Mouse (Mus musculus): ENCODE results near the gene Defb25. TPM values are rescaled to one million over a fixed set of nuclear protein-coding genes. Genes with fewer than 3 reads are reported as not detected.
"Not testable (repeated sequence)": the region's sequence is repeated elsewhere in the genome, so short reads cannot be mapped to it uniquely, and the experiment has no call there.

The Defb25 gene
- polyA plus RNA-seq (2012; rRNA removed) = not detected in 2 replicates

DNA sequence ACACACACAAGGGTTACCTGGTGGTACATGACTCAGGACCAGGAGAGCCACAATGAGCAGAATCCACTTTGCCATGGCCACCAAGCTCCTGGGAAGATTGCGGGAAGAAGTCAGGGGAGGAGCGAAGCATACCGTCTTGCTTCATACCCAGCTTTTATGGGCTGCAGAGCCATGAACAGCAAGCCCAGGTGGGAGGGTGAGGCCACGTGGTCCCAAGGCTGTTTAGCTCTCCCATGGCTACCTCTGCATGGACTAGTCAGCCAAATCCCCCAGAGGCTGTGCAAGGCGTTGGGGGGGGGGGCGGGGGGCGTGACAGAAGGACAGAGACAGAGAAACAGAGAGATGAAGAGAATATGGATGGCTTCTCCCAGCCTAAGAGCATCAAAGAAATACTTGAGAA, at the start of gene Defb25:
Defb25 (minus strand) TSS at position 101 of the 400 bp plus-strand sequence.
- DNase-seq (ENCODE audit: extremely low spot score in 1 of 2, low spot score in 1 of 2) = no peak

DNA sequence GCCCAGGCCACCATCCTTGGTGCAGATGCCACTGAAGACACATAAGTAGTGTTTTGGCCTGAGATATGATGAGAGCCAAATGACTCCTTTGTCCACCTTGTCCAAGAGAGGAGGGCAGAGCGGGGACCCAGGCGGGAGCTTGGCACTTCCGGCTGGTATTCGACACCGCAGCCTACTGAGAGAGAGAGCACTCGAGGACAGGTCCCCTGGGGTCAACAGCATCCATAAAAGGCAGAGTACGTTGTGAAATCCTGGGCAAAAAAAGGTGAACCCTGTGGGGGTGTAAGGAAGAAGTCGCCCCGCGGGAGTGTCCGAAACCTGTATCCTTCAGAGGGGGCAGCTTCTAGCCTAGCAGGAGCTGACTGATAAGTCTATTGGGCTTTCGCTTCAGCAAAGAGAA, 49.3 kb upstream of the Defb25 start:
- DNase-seq (ENCODE audit: extremely low spot score in 1 of 2, low spot score in 1 of 2) = no peak

DNA sequence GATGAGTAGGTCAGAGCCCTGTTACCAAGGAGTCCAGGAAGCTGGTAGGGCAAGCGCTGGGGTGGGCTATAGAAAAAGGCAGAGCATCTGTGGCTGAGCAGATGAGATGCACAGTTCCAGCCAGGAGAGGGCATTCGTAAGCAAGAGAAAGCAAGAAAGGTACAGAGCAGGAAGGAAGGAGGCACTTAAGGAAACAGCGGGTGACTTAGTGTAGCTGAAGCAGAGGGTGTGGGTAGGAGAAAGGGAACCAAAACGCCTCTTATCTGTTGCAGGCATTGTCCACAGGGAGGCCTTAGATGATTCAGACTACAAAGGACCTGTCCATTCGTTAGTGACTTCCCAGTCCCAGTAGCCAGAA, 48.8 kb upstream of the Defb25 start:
- DNase-seq (ENCODE audit: extremely low spot score in 1 of 2, low spot score in 1 of 2) = peak; percentile 38 to 73

DNA sequence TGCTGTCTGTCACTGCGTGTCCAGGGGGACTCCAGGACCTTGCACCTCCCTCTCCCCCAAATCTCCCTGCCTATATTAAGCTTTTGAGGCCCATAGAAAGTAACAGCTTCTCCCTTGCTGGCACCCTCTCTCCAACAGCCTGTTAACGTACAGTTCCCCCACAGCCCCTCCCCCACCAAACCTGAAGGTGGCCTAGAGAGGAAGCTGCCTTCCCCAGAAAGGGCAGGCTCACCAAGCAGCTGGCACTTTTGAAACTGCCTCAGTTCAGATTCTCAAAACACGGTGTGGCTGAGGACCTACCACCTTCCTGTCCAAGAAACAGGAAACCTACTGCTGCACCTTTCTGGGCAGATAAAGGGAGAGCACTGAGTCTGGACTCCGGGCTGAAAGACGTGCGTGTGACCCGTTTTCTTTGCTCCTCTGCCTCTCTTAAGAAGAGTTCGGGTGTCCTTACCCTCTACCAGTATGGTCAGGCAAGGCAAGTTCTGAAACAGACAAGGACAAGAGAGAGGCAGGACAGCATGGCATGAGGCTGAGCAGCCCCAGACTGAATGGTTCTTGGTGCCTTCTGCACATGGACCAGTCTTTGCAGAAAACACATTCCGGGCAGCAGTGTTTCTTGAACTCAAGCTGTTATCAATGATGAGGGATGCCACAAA, 48.3 kb upstream of the Defb25 start:
- DNase-seq (ENCODE audit: extremely low spot score in 1 of 2, low spot score in 1 of 2) = no peak

DNA sequence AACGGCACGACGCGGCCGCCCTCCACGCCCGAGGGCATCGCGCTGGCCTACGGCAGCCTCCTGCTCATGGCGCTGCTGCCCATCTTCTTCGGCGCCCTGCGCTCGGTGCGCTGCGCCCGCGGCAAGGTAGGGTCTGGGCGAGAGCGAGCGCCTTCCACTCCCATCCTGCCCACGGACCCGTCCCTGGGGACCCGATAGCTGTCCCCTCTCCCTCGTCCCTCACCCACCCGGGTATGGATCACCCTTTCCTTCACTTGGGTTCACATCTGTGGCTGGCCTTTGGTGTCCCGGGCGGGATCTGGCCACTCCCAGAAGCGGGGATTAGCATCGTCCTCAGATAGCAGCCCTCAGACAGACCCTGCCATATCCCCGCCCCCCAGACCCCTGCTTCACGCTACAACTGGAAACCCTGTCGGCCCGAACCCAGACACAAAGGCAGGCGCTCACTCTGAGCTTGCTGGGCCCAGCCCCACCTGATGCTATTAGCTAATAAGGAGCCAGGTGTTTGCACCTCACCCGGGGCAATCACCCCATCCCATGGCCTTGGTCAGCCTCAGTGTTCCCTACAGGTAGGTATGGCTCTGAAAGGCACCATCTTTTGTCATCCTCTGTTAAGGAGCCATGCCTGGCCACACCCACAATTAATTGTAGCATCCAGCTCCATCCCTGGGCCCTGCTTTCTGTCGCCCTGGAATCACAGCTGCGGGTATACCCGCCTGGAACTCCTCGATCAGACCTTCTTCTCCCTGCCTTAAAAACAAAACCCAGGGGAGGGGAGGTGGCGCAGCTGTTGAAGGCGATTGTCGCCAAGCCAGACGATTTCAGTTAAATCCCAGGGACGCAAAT, 47.0 kb upstream of the Defb25 start:
- DNase-seq (ENCODE audit: extremely low spot score in 1 of 2, low spot score in 1 of 2) = no peak

DNA sequence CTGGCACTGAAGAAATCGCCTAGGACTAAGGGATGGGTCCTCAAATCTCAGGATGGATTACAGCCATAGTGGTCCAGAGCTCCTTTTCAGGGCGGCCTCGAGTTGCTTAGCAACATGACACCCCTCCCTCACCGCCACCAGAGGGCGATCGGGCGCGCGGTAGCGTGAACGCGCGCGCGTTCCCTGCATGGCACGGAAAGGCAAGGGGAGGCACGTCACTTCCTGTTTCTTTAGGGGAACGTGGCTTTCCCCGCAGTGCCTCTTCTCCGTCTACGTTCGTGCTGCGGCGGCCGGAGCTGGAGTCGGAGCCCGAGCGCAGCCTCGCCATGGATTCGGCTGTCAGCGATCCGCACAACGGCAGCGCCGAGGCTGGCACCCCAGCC, 46.4 kb upstream of the Defb25 start, which contains the start of gene H13:
H13 (plus strand) TSS at position 206 of the 383 bp plus-strand sequence.
- DNase-seq (ENCODE audit: extremely low spot score in 1 of 2, low spot score in 1 of 2) = peak; percentile 84 to 94

DNA sequence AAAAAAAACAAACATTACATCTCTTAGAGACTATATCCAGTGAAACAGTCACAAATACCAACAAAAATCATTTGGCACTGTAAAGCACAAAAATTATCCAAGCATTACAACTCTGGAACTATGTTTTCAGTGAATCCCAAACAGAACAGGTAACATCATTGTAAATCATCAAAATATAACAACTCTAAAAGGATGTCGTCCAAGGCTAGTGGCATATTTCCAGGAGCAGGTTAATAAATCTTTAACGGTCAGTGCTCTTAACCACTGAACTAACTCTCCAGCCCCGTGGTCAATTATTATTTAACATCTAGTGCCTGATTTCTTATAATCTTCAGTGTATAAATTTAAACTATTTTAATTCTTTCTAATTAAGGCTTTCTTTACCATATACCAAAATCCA, 43.3 kb upstream of the Defb25 start:
- not testable (repeated sequence) for DNase-seq (ENCODE audit: extremely low spot score in 1 of 2, low spot score in 1 of 2)

DNA sequence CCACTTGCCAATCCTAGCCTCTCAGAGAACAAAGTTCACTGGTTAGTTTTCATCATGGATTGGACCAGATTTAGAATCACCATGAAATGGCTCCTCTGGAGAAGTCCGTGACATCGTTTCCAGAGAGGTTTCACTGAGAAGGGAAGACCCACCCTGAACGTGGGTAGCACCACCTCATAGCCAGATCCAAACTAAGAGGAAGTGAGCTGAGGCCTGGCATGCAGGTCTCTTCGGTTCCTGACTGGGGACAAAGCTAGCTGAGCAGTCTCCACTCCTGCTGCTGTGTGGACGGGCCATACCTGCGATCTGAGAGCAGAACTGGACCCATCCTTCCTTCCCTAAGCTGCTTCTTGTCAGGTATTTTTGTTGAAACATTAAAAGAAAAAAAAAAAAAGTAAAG, 38.3 kb upstream of the Defb25 start:
- DNase-seq (ENCODE audit: extremely low spot score in 1 of 2, low spot score in 1 of 2) = no peak

DNA sequence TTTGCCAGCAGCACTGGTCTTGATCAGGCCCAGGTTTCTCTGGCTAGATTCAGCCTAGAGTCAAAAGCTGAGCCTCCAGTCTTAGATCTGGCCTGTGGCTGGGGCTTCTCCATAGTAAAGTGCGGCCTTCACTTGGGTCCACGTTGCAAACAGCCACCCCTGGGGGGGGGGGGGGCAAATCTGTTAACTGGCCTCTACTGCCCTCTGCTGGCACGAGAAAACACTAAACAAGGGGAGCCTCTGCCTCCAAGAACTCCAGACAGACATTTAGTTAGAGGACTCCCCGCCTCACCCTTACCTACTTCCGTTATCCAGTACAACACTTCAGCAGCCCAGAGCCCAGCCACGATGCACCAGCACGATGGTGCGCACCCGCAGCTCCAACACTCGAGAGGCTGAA, 34.5 kb upstream of the Defb25 start:
- DNase-seq (ENCODE audit: extremely low spot score in 1 of 2, low spot score in 1 of 2) = no peak

DNA sequence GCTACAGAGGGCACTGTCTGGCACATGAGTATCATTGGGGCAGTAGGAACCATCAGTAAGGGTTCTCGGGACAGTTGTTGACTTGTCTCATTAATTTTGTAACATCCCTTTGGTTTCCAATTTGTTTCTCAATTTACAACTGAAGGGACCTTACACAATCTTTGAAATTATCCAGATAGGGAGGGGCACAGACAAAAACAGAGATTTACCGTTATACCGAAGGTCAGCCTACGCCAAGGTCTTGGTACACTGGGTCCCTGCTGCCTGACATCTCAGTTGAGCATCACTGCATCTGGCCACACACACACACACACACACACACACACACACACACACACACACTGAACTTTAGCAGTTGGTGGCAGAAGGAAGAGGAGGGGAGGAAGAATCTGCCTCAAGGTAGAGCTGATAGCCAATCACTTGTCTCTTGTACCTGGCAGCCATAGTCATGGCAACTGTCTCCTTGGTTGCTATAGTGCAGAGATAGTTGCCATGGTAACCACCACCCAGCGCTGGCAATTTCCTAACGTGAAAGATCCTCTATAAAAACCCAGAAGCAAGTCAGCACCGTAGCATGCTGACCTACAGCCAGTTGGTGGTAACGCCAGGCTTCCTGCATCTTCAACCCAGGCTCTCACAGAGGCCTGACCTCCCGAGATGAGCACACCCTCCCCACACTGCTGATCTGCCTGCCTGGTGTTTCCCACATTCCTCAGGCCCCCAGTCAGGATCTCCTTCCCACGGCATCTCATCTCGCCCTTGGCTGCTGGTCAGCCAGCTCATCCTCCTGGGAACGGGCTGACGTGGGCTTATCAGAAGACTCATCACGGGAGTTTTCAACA, 31.2 kb upstream of the Defb25 start:
- DNase-seq (ENCODE audit: extremely low spot score in 1 of 2, low spot score in 1 of 2) = peak; percentile 85 to 87

DNA sequence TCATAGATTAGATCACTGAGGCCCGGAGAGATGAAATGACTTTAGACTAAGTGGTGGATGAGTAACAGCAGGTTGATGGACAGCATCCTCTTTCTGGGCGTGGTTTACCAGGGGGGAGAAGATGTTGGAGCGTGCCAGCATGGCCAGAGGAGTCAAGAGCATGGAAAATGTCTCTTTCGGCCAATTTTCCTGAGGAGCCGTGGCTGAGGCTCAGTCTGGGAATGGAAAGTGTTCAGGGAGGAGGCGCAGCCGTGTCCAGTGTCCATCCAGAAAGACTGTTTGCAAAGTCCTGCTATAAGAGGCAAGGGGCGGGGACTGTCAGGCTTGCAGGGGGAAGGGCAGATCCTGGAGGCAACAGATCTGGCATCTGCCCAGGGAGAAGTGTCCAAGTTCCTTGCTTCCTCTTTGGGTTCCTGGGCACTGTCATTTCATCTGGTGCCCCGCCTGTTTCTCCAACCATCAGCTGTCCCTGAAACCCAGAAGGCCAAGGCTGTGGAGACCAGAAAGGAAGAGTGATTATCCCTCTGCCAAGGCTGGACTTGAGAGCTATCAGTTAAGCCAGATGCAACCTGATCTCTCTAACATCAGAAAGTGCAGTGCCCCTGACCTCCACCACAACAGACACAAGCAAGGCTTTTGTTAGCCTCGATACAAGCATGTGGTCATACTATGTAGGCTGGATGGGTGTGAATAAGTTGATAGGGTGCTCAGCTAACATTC, 30.2 kb upstream of the Defb25 start:
- no peak for DNase-seq (ENCODE audit: extremely low spot score in 1 of 2, low spot score in 1 of 2)

DNA sequence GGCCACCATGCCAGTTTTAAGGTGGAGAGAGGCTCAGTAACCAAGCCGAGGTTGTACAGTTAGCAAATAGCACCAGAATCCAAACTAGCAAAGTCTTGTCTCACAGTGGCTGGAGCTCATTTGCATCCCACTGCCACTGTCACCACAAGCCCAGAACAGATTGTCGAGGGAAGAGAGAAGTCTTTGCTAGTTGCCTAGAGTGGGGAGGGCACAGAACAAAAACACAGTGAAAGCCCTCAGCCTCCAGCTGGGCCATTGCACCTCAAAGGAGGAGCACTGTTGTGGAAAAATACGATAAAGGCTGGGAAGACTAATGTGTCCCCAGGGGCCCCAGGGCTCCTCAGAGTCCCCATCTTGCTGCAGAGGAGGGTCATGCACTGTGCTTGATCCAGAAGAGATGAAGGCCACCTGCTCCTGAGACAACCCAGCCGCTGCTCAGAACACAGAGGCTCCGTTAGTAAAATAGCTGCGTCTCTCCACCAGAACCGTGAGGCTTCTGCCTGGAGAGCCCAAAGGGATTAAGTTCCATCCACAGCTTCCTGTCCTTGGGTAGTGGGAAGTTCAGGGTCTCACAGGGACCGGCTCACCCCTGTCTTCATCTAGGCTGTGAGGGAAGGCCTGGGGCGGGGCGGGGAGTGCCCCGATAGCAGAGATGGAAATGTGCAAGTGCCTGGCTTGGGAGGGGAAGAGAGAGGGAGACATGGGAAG, 16.7 kb upstream of the Defb25 start:
- no peak for DNase-seq (ENCODE audit: extremely low spot score in 1 of 2, low spot score in 1 of 2)

DNA sequence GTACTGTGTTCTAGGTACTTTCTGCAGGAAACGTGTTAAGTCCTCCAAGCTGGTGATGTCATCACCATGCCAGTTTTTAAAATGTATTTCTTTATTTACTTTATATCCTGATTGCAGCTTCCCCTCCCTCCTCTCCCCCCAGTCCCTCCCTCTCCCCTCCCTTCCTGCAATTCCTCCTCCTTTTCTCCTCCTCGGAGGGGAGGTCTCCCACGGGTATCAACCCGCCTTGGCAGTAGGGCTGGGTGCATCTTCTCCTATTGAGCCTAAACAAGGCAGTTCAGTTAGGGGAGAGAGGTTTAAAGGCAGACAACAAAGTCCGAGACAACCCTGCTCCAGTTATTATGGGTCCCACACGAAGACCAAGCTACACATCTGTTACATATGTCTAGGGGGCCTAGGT, 16.0 kb upstream of the Defb25 start:
- DNase-seq (ENCODE audit: extremely low spot score in 1 of 2, low spot score in 1 of 2) = no peak

DNA sequence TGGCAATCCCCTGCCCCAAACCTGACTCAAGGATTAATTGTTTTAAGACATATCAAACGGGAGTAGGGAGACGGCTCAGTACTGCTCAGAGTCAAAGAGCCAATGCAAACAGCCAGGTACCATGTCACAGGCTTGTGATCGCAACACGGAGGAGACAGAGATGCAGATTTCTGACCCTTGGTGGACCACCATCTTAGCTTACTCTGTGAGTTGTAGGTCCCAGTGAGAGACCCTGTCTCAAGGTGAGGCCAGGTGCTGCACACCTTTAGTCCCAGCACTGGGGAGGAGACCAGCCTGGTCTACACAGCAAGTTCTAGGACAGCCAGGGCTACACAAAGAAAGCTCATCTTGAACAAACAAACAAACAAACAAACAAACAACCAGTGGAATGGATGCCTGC, 14.5 kb upstream of the Defb25 start:
- DNase-seq (ENCODE audit: extremely low spot score in 1 of 2, low spot score in 1 of 2) = no peak

DNA sequence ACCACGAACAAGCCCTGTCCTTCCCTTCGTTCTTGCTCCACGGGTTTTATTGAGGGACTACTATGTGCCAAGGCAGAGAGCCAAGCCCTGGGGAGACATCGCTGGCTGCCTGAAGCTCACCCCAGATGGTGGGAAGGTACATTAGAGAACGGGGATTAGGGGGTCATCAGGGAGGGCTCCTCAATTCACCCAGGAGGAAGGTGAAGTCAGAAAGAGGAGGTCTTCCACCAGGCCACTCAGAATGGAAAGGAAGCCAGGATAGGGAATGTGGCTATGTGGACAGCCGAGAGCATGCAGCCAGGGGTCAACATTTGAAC, 14.1 kb upstream of the Defb25 start:
- no peak for DNase-seq (ENCODE audit: extremely low spot score in 1 of 2, low spot score in 1 of 2)

DNA sequence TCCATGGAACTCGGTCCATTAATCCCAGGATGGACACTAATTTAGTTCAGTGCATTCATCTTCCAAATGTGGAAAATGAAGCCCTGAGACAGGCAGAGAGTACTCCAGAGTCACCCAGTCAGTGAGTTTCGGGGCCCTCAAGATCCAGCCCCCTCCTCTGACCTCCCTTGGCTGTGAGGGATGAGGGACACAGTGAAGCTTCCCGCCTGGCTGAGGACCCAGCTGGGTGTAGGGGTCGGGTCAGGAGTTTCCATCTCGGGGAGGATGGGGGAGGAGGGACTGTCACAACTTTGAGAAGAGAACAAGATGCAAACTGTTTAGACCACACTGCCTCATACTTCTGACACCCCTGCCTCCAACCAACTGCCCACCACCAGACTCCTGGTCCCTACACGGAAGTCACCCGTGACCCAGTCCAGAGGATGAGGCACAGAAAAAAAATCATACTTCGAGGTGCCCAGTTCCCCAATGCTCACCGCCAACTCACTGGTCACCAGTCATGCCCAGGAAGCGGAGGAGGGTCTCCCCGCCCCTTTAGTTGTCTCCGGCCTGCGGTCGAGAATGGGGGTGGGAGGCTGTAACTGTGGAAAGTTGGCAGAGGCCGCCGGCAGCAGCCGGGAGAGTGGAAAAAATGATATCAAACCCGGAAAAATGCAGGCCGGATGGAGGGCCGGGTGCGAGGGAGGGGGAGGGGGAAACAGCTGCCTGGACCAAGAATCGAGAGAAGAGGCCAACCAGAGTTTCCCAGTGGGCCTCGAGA, 13.6 kb upstream of the Defb25 start:
- no peak for DNase-seq (ENCODE audit: extremely low spot score in 1 of 2, low spot score in 1 of 2)

DNA sequence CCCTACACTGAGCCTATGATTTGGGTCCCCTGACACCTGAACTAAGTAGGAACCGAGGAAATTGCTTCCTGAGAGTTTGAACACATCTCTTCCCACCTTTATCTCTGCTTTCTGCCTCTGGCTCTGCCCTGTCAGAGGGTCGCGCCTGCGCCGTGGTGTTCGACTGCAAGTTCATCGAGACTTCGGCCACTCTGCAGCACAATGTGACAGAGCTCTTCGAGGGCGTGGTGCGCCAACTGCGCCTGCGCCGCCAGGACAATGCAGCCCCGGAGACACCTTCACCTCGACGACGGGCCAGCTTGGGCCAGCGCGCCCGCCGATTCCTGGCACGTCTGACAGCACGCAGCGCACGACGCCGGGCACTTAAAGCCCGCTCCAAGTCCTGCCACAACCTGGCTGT, 11.5 kb upstream of the Defb25 start:
- no peak for DNase-seq (ENCODE audit: extremely low spot score in 1 of 2, low spot score in 1 of 2)

DNA sequence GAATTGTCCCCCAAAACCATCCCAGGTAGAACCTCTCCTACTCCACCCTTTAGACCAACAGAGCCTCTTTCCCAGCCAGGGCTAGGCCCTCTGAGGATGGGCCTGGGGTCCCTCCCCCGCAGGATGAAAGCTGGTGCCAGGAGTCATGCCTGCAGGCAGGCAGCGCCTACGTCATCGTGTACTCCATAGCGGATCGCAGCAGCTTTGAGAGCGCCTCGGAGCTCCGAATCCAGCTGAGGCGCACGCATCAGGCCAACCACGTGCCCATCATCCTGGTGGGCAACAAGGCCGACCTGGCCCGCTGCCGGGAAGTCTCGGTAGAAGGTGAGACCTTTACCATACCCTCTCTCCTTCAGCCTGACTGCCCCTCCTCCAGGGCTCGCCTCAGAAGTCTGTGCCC, 10.5 kb upstream of the Defb25 start:
- DNase-seq (ENCODE audit: extremely low spot score in 1 of 2, low spot score in 1 of 2) = no peak

DNA sequence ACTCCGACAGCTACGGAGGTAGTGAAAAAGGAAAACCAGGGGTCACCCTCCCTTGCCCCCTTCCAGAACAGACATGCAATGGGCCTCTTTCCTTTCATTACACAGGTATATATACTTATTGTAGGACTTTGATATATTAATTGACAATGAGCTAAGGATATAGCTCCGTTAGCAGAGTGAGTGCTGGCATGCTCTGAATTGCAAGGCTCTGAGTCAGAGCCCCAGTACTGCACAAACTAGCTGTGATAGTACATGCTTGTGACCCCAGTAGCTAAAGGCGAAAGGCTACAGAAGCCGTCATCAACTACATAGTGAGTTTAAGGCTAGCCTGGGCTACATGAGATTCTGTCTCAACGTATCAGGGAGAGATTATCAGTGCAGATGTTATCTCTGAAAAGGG, 7.1 kb upstream of the Defb25 start:
- no peak for DNase-seq (ENCODE audit: extremely low spot score in 1 of 2, low spot score in 1 of 2)

DNA sequence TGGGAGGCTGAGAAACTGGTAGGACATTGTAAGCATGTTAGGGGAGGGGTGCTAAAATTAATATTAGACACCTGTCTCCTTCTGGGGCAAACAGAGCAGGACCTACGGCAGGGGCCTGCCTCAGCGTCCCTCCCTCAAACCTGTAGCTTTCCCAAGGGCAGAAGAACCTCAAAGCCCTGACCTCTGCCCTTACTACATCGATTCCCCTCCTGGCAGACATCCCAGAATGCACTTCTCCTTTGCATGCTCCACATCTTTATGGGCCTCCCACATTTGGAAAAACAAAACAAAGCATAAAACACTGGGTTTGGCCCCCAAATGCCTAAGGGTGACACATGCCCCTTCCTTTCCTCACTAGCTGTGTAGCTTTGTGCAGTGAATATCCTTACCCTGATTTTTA, 6.4 kb upstream of the Defb25 start:
- DNase-seq (ENCODE audit: extremely low spot score in 1 of 2, low spot score in 1 of 2) = no peak

Data from frontal cortex, adult 2 months (tissue).